Mouse (Mus musculus) hindbrain, embryonic 15.5 days (tissue): ENCODE data around the gene Syn3. TPM values are rescaled to one million over a fixed set of nuclear protein-coding genes. Genes with fewer than 3 reads are reported as not detected.

ENCODE experiments used
- polyA plus RNA-seq: library from polyadenylated mRNA; unstranded; fragments of >200 nt; fragmentation: Nextera tagmentation; extraction: Ambion mirVana; gene quantifications from 2 replicates; pipeline ENCODE4 v1.2.1, GENCODE M21; 2015

Syn3 gene
- polyA plus RNA-seq, 1 experiment from 2014 or later: 30.1 TPM

Other genes starting within 250 kb of the Syn3 start
- 42.2 and 47.0 TPM in 2 replicates for gene Timp3, start 198.5 kb downstream of the Syn3 start, polyA plus RNA-seq
- 308 and 330 TPM in 2 replicates for gene Hsp90b1, start 206.6 kb upstream of the Syn3 start, polyA plus RNA-seq
- gene Ttc41, start 206.9 kb upstream of the Syn3 start, polyA plus RNA-seq: 1.7 and 2.0 TPM in 2 replicates